Mouse (Mus musculus): ENCODE results near the gene Blm.

The Blm gene

GRCm38 (mm10) chr7:80464831-80465230 is 70.1 kb downstream of the Blm start:
- no peak for DNase-seq (ENCODE audit: low read depth, low spot score)

- no peak for DNase-seq (ENCODE audit: low read depth, low spot score)
Observed at GRCm38 (mm10) chr7:80461891-80462290, 73.0 kb downstream of the Blm start.

GRCm38 (mm10) chr7:80460892-80461291 is 74.0 kb downstream of the Blm start:
- DNase-seq (ENCODE audit: low read depth, low spot score) = no peak

- DNase-seq (ENCODE audit: low read depth, low spot score) = no peak
Observed at GRCm38 (mm10) chr7:80460199-80460598, 74.7 kb downstream of the Blm start.

- DNase-seq (ENCODE audit: low read depth, low spot score) = no peak
Observed at GRCm38 (mm10) chr7:80457831-80458343, 77.0 kb downstream of the Blm start.

- no peak for DNase-seq (ENCODE audit: low read depth, low spot score)
Observed at GRCm38 (mm10) chr7:80457241-80457640, 77.7 kb downstream of the Blm start.

GRCm38 (mm10) chr7:80456327-80456726 is 78.6 kb downstream of the Blm start:
- no peak for DNase-seq (ENCODE audit: low read depth, low spot score)

GRCm38 (mm10) chr7:80455505-80456160 is 79.3 kb downstream of the Blm start:
- DNase-seq (ENCODE audit: low read depth, low spot score) = no peak

GRCm38 (mm10) chr7:80454786-80455185 is 80.1 kb downstream of the Blm start:
- no peak for DNase-seq (ENCODE audit: low read depth, low spot score)

- no peak for DNase-seq (ENCODE audit: low read depth, low spot score)
Observed at GRCm38 (mm10) chr7:80453997-80454396, 80.9 kb downstream of the Blm start.

- no peak for DNase-seq (ENCODE audit: low read depth, low spot score)
Observed at GRCm38 (mm10) chr7:80453121-80453520, 81.8 kb downstream of the Blm start.

GRCm38 (mm10) chr7:80452241-80452640 is 82.7 kb downstream of the Blm start:
- DNase-seq (ENCODE audit: low read depth, low spot score) = no peak

- DNase-seq (ENCODE audit: low read depth, low spot score) = no peak
Observed at GRCm38 (mm10) chr7:80451550-80452232, 83.2 kb downstream of the Blm start.

GRCm38 (mm10) chr7:80450354-80450753 is 84.6 kb downstream of the Blm start:
- no peak for DNase-seq (ENCODE audit: low read depth, low spot score)

- no peak for DNase-seq (ENCODE audit: low read depth, low spot score)
Observed at GRCm38 (mm10) chr7:80449620-80450091, 85.3 kb downstream of the Blm start.

GRCm38 (mm10) chr7:80447336-80447735 is 87.6 kb downstream of the Blm start:
- DNase-seq (ENCODE audit: low read depth, low spot score) = no peak

- DNase-seq (ENCODE audit: low read depth, low spot score) = no peak
Observed at GRCm38 (mm10) chr7:80446221-80446878, 88.6 kb downstream of the Blm start.

GRCm38 (mm10) chr7:80445492-80445891 is 89.4 kb downstream of the Blm start:
- DNase-seq (ENCODE audit: low read depth, low spot score) = no peak

GRCm38 (mm10) chr7:80444401-80445249 is 90.3 kb downstream of the Blm start:
- no peak for DNase-seq (ENCODE audit: low read depth, low spot score)

- DNase-seq (ENCODE audit: low read depth, low spot score) = no peak
Observed at GRCm38 (mm10) chr7:80443124-80443523, 91.8 kb downstream of the Blm start.
